Mouse (Mus musculus) urinary bladder, postnatal 25 days (tissue): ENCODE results near the gene Fam189a2.

ENCODE experiments used
- DNase-seq: peaks from one replicate; pipeline ENCODE4 v3.0.0; 2022; ENCODE audit warnings: low spot score

Fam189a2 gene

DNA sequence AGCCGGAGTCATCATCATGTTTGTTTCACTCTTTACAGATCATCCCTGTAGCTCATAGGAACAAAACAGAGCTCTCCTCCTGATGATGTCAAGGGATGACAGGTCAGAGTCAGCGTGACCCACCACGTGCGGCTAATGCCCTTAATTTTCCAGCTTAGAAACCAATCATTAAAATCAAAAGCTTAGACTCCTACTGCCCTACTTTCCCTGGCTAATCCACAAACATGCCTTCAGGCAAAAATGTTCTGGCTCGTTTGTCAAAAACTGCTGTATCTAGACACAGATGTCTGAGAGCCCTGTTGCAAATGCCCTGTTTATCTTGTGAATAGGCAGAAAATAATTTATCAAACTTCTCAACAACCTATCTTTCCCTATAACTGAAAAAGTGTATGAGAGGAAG lies 4.9 kb downstream of the Fam189a2 start:
- no peak for DNase-seq

DNA sequence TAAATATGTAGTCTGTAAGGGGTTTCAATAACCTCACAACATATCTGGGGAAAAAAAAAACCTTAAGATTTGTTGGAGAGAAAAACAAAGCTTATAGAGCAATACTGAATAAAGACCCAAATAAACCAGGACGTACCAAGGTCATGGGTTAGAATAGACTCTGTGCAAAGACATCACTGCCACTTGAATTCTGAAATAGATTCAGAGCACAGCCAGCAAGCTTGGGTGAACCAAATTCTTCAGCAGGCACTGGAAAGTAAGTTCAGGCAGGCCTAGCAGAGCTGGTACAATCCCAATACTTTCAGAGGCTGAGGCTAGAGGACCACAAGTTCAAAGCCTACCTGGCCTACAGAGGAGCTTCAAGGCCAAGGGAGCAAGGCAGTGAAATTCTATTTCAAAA lies 6.2 kb downstream of the Fam189a2 start:
- no peak for DNase-seq

- DNase-seq: no peak
These were observed 6.7 kb downstream of the Fam189a2 start for GRCm38 (mm10) chr19:24024131-24024530.

DNA sequence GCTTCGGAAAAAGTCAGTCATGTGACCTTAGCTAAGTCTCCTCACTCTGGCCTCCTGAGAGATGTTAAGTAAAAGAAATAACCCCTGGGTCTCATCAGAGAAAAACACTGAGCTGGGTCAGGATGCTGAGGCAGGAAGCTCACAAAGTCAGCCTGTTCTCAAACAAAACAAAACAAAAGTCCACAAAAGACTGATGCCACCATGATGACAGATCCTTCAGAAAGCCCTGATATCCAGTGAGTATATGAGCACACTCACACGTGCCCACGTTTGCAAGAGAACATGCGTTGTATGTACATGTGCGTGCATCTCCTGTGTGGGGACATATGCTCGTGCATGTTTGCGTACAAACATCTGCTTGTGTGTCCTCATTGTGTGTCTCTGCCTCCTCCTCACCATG lies 7.5 kb downstream of the Fam189a2 start:
- no peak for DNase-seq

DNA sequence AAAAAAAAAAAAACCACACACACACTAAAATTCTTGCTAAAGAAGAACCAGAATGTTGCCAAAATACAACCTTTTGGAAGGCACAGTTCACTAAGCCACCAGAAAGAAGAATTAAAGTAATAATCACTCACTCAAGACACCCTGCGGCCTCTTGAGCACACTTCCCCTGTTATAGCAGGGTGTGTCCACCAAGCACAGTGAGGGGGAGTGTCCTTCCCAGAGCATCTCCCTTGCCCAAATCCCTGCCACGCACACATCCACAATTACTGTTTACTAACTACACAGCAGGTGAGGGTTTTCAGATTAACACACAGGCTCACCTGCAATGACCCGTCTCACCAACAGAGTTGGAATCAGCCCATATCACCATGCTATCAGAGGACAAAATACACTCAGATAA lies 8.0 kb downstream of the Fam189a2 start:
- no peak for DNase-seq

- no peak for DNase-seq
These were observed 8.5 kb downstream of the Fam189a2 start for GRCm38 (mm10) chr19:24022301-24022700.

DNA sequence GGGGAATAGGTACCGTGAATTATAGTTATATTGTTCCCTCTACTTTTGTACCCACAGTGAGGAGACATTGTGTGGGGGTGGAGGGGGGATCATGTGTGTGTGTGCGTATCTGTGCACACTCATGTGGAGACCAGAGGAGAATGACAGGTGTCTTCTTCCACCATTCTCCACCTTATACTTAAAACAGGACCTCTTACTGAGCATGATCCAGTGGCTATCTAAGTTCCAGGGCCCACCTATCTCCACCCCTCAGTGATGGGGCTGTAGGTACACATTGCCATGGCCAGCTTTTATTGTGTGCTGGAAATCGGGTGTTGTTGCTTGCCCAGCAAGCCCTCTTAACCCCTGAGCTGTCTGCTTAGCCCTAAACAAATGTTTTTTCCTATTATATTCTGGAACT lies 10.1 kb downstream of the Fam189a2 start:
- no peak for DNase-seq

- no peak for DNase-seq
These were observed 11.2 kb downstream of the Fam189a2 start for GRCm38 (mm10) chr19:24019609-24020008.

GRCm38 (mm10) chr19:24018396-24018795 lies 12.4 kb downstream of the Fam189a2 start:
- DNase-seq: no peak

DNA sequence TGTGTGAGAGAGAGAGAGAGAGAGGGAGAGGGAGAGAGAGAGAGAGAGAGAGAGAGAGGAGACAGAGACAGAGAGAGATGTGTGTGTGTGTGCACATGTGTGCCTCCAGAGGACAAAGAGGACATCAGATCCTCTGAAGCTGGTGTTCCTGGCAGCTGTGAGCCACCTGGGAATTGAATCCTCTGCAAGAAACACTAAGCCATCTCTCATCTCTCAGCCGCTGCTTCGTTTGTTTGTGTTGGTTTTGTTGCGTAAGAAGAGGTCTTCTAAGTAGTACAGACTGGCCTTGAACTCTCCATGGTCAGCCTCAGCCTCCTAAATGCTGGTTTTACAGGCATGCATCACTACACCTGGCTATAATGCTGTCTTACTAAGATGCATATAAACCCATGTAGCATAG lies 12.9 kb downstream of the Fam189a2 start:
- DNase-seq: no peak

GRCm38 (mm10) chr19:24017427-24017826 lies 13.4 kb downstream of the Fam189a2 start:
- no peak for DNase-seq

DNA sequence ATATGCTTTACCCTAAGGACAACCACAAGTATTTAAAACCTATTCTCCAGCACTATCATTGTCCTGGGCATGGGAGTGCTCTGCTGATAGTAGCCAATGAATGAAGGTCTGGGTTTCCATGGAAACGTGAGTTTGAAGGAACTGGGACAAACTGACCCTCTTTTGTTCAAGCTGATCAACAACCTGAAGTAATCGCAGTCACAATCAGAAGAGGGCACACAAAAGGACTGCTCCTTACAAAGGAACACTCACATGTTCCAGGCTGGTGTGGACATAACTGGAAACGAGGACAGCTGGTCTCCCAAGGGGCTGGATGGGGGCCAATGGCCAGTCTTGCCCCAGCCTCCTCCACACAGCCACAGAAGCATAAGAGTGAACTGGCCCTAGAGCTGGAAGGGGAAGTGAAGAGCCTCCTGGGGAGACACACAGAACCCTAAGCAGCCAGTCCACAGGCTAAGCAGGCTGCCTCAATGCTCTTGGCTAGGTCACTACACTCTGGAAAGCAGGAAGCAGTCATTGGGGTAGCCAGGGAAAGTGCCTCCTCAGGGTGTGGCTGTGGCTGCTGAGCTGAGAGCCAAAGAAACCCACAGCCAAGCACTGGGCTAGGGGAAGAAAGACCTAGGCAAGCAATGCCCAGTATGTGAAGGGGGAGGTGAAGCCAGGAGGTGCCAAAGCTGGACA lies 14.0 kb downstream of the Fam189a2 start:
- DNase-seq: no peak

GRCm38 (mm10) chr19:24013241-24013640 lies 17.6 kb downstream of the Fam189a2 start:
- no peak for DNase-seq

DNA sequence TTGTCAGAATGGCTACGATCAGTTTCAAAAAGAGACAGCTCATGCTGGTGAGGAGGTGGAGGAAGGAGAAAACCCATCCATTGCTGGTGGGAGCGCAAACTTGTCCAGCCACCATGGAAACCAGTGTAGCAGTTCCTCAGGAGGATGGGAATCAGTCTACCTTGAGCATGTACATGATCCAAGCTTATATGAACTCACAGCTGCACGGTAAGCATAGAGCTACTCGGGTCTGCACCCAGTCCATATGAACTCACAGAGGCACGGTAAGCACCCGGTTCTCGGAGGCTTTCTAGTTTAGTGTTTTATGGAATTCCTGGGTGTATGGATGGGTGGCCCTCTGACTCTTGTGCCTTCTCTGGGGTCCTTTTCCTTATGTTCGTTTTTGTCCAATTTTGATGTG lies 18.3 kb downstream of the Fam189a2 start:
- DNase-seq: no peak

- no peak for DNase-seq
These were observed 23.0 kb downstream of the Fam189a2 start for GRCm38 (mm10) chr19:24007638-24008360.

DNA sequence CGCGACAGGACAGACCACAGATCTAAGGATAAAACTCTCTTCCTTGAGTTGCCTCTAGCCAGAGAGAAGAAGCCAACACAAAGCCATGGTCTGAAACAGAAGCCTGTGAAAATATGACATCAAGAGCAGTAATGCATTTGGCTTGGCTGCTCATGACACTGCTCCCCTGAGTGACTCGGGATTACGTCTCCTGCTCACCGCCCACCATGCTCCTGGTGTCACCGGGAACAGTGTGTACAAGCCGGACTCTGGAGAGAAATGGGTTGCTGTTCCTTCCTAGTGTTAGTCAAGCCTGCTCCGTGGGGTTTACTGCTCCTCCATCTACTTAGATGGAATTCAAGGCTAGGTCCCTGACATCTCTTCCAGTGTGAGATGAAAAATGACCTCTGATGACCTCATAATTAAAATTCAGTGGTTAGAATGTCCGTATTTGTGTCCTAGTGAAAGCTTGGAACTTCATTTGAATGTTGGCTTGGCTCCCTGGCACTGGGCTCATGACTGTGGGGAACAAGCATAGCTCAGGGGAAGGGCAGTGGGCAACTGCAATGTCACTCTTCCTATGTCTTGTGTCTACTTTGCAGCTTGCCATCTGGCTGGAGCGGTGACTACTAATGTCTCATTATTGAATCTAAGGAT lies 23.7 kb downstream of the Fam189a2 start:
- no peak for DNase-seq

DNA sequence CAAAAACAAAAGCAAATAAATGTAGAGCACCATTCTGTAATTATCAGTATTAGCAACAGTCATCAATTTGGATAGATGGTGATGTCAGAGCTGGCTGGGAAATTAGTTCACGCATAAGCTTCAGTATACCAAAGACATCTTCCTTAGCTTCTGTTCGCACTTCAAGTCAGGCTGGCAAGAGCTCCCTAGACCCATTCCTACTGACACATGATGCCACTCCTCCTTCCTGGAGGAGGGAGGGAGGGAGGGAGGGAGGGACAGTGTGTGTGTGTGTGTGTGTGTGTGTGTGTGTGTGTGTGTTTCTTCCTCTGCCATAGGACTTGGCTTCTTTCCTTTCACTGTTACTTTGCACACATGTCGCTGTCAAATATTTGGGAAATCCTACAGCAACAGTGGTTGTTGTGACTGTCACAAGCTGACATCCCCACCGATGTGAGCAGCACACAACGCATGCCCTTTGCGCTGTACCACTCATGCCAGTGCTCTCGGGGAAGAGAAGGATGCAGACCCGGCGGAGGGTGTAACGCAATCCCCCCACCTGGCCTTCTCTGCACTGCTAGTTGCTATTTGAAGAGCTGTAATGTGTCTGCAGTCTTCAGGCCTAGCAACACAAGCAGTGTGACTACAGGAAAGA lies 34.9 kb downstream of the Fam189a2 start:
- DNase-seq: no peak

- DNase-seq: no peak
These were observed 42.7 kb downstream of the Fam189a2 start for GRCm38 (mm10) chr19:23988166-23988565.

DNA sequence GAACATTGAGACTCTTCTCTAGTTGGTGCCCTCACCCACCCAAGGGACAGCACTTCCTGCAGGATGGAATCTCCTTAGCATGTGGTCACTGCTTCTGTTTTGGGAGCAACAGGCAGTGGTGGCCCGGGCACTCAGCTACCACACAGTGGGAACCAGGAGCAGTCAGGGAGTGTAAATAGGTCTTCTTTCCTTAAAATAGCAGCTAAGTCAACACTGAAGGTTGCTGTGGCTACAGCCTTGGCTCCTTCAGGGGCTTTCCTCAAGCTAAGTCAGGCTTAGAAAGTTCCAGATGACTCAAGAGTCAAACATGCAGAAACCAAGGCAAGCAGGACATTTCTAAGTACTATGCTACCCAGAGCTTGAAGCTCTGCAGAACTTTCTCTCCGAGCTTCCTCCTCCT lies 43.5 kb downstream of the Fam189a2 start:
- no peak for DNase-seq

DNA sequence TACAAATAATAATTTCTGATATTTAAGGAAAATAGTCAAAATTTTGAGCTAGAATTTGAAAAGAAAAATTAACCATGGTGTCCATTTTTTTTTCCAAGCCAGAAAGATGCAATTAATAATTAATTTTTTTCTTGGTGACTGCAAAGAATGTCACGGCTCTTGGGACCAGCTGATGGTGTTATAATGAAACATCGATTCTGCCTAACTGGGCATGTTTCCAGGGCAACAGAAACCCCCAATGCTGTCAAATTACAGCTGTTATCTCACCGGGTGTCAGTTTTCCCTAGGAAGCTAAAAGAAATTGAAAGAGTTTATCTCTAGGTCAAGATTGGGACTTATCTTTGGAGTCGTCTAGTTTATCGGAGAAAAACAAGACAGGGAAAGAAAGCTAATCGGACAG lies 46.6 kb downstream of the Fam189a2 start:
- DNase-seq: no peak

GRCm38 (mm10) chr19:23980598-23980997 lies 50.2 kb downstream of the Fam189a2 start:
- no peak for DNase-seq

DNA sequence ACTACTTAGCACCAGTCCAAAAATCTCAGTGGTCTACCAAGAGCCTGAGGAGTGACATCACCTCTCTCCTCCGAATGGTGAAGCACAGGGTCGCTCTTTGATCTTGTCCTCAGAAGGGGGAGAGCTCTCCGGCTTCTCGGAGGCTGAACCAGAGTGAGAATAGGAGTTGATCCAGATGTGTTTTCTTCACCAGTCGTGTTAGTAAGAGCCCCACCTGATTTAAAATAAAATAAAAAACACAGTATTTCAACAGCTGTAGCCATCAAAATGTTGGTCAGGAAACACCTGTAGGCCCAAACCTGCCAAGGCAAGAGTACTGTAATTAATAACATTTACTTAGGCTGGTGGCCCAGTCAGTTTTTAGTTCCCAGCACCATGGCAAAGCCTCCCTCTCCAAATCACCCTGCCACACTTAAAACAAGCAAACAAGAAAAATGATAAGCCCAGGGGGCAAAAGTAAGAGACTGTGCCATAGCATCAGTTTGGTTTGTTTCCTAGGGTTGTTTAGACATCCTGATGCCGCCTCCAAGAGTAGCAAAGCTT lies 52.8 kb downstream of the Fam189a2 start:
- no peak for DNase-seq
